Mouse (Mus musculus): ENCODE data around the gene Hipk3.
A peak's percentile ranks its signal among the peaks of the same experiment; 100 is the strongest.

The Hipk3 gene

DNA sequence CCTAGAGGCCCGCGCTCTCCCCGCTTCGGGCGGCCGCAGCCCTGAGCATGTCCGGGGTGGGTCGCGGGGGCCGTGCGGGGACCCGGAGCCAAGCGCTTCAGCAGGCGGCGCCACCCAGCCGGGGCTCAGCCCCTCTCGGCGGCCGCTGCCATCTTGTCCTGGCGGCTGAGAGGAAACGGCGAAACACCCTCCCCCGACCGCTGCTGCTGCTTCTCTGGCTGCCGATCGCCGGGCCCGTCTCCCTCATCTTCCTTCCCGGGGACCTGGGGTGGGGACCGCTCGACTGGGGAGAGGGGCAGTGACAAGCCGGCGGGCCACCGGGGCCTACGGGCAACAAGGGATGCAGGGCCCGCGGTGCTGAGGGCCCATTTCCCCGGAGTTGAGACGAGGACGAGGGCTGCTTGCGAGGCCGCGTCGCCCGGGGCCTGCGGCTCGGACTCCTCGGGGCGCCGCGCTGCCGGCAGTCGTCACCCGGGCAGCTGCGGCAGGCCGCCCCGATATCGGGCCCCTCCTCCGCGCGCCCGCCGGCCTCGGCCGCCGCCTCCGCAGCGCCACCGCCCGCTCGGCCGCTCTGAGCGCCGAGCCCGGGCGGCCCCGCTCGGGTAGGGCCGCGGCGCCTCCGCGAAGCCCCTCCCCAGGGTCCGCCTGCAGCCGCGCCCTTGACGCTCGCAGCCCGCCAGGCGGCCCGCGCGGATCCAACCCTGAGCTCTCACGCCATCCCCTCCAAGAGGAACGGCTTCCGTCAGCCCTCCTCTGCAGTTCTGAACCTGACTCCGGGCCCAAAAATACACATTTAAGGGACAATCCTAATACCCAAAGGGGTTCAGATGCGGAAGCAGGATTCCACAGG lies at the start of gene Hipk3:
Hipk3 (minus strand) TSS at position 496 of the 850 bp plus-strand sequence.
- peak; percentile 71 to 74 for DNase-seq

DNA sequence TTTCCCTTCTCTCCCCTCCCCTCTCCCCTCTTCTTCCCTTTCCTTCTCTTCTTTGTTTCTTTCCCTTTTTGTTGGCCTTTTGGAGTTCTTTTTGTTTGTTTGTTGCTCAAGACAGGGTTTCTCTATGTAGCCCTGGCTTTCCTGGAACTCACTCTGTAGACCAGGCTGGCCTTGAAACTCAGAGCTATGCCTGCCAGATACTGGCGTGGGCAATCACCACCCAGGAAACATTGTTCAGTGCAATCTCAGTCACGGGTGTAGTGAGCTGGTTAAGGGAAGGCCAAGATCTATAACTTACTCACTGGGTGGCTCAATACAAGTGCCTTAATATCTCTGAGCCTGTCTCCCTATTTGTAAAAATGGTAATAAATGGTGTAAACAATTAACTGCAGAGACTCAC lies 46.0 kb upstream of the Hipk3 start:
- DNase-seq, result no peak

DNA sequence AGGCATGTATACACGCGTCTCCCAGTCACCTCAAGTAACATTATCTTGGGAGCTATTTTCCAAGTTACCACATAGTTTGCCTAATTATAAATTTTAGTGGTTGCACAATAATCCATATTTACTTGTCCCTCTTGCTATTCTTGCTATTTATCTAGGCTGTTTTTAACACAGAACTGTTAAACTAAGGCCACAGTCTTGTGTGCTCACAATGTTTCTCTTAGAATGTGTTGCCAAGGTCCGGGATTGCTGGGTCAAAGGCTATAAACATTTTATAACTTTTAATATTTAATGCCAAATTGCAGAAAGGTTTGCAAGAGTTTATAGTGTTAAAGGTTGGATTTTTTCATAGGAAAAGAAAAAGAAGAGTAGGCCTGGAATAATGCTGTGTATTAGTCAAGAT lies 40.5 kb upstream of the Hipk3 start:
- no peak for DNase-seq

- DNase-seq, result peak in 1 of 2 experiments; percentile 4
Measured at GRCm38 (mm10) chr2:104532548-104532947, 38.3 kb upstream of the Hipk3 start.

GRCm38 (mm10) chr2:104526559-104526958 lies 32.3 kb upstream of the Hipk3 start:
- DNase-seq, result no peak

- no peak for DNase-seq
Measured at GRCm38 (mm10) chr2:104525506-104525905, 31.3 kb upstream of the Hipk3 start.

GRCm38 (mm10) chr2:104511622-104512021 lies 17.4 kb upstream of the Hipk3 start:
- DNase-seq, result no peak

DNA sequence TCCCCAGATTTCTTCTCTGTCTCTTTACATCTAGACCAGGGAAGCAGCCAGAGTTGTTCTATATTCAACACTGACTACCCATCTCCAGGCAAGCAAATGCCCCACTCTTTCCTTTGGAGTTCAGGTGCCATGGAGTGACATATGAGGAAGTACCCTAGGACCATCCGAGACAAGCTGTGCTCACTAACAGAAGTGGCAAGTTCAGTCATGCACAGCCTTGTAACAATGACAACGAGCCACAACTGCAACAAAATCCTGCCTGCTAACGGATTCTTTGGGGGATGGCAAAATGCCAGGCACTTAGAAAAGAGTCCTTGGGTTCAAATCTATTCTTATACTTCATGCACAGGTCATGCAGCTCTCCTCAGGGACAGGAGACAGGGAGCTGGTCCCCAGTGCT lies 8.1 kb upstream of the Hipk3 start:
- DNase-seq, result no peak

- DNase-seq, result no peak
Measured at GRCm38 (mm10) chr2:104501091-104501490, 6.8 kb upstream of the Hipk3 start.

DNA sequence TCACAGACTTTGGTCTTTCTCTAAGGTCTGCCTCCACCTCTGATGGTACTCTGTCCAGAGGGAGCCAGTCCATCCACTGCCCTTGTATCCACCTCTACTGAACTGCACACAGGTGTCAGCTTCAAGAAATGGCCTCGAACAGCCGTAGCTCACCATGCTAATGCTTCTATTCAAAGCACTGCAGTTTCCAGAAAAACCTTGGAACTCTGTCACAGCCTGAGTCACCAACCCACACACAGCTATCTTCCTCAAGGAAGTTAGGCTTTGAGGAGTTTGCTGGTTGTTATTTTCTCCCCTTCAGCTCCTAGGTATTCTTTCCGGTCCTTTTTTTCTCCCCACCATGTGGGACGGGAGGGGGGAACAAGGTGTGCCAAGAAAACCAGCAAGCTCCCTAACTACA lies 3.5 kb upstream of the Hipk3 start:
- DNase-seq, result no peak

DNA sequence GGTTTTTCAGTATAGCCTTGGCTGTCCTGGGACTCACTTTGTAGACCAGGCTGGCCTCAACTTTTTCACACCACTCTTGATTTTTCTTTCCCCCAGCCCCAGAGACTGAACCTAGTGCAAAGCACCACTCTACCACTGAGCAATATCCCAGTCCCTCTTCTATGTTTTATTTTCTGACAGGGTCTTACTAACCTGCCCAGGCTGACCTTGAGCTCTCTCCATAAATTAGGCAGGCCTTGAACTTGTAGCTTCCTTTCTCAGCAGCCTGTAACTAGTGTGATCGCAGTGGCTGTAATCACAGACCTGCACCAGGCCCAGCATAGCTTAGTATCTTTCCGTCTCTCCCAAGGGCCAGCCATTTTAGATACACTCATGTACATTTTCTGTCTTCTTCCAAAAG lies 3.0 kb upstream of the Hipk3 start:
- DNase-seq, result no peak

DNA sequence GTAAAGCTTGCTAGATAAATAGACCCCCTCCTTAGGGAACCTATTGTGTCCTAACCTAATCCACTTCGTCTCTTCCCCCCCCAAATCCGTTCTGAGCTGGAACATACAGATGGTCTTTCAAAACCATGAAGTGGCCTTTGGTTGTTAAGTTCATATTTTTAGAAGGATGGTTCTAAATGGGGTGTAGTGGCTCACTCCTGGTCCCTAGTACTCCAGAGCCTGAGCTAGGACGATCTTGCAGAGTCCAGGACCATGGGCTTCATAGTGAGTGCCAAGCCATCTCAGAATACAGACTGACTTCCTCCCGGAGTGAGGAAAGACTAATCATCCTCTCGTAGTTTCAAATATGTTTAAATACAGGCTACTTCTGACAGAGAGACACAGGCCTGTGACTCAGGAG lies 2.0 kb upstream of the Hipk3 start:
- no peak for DNase-seq

GRCm38 (mm10) chr2:104494801-104495185 lies 547 bp upstream of the Hipk3 start:
- no peak for DNase-seq

DNA sequence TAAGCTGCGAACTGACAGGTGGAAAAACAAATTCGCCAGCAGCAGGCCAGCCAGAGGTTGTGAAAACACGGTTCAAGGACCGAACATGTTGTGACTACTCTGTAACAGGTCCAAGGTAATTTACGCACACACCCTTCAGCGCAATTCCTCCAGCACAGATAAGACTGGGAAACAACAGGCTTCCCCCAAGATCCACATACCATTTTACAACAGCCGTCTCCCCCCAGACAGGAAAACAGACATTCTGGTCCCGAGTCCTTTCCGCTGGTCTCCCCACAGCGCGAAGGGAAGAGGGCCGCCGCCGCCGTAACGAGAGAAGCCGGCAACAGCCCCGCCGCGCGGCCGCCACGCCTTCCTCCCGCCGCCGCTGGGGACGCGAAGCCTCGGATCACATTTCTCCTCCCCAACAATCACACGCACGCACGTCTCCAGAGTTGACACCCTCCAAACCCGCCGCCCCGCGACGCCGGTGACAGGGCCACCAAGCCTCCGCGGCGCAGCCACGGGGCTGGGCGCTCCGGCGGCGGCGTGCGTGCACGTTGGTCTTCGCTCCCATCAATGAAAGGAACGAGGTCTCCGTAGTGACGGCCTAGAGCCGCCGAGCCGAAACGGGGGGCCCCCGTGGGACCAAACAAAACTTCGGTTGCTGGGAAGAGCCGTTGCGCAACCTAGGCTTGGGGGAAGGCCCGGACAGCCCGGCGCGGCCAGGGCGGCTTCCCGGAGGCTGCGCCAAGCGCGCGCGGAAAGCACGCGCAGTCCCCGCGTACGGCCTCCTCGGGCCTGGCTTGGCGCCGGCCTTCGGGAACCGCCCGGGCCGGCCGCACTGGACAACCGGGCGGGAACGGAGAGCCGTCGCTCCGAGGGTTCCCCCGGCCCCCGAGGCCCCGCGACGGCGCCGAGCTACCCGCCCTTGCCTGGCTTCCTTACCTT lies 960 bp downstream of the Hipk3 start:
- peak; percentile 71 to 74 for DNase-seq

DNA sequence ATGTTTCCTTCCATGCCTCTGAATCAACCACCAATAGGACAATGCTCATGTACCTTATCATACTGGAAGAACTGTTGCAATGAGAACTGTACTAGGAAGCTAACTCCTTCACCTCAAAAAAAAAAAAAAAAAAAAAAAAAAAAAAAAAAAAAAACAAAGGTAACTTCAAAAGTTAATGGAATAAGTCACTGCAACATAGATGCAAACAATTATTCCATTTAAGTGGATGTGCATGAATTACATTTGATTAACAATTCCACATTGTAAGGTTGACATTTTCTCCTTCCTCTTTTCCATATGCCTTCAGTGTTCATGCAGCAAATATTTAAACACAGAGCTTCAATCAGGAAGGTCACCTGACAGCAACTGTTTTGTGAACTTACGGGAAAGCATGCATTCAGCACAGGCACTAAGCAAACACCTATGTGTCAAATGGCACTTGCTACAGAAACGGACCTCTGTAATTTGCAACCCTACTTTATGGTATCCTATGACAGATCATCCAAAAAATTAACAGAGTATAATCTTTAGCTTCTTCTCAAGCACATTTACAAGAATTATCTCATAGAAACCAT lies 2.9 kb downstream of the Hipk3 start:
- DNase-seq, result no peak

GRCm38 (mm10) chr2:104490761-104491160 lies 3.5 kb downstream of the Hipk3 start:
- no peak for DNase-seq

- DNase-seq, result no peak
Measured at GRCm38 (mm10) chr2:104489851-104490250, 4.4 kb downstream of the Hipk3 start.

DNA sequence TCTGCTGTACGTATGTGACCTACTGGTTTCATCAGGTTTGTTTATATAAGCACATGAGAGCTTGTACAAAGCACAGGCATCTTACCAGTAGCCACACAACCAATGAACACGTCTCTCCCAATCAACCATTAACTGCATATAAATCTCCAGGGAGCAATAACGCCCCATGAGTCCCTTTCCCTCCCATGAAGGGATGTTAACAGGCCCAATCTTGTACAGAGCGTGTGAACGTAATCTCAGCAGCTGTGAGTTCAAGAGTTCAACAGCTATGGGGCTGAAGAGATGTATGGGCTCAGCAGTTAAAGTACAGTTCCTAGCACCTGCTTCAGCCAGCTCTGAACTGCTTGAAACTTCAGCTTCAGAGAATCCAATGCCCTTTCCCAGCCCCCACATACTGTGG lies 9.8 kb downstream of the Hipk3 start:
- no peak for DNase-seq

GRCm38 (mm10) chr2:104482156-104482555 lies 12.1 kb downstream of the Hipk3 start:
- no peak for DNase-seq

DNA sequence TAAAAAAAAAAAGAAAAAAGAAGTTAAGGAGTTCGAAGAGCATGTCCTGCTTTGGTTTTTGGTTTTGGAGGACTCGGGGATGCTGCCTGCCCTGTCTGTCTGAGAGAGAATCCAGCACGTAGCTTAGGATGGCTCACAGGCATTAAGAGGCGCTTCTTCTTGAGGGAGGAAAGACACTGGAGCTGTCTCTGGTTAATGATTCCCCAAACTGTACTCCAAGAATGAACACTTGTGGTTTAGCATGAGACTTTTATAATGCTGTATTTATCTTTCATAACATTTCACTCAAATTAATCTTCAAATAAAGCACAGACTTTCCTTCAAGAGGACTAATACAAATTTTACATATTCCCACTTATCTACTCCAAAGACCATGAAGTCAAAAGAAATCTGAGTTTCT lies 15.2 kb downstream of the Hipk3 start:
- no peak for DNase-seq

DNA sequence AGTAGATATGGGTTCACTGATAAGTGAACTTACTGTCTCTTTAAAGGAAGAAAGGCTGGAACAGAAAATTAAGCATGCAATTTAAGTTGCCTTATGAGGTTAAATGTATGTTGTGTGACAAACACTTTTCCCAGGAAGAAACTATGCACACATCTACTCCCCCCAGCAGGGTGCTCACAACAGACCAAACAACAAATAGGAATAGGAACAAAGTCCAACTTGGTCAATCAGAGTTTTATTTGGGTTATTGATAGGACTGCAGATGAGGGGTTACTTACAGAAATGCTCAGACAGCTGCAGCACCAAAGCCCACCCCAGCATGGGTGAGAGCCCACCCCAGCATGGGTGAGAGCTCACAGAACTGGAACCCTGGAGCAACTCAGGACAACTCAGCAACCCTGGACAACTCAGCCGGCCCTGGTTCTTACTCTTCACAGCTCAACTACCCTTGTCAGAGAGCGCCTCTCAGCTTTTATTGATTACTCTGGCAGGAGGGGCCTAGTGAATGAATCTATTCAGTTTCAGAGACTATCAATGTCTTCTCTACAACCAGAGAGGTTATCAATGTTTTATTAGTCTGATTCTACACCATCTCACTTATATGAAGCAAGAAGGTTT lies 16.7 kb downstream of the Hipk3 start:
- no peak for DNase-seq

- no peak for DNase-seq
Measured at GRCm38 (mm10) chr2:104472056-104472455, 22.2 kb downstream of the Hipk3 start.

- no peak for DNase-seq
Measured at GRCm38 (mm10) chr2:104471161-104471560, 23.1 kb downstream of the Hipk3 start.
